Mouse (Mus musculus): ENCODE results near the gene Gm28042.

DNA sequence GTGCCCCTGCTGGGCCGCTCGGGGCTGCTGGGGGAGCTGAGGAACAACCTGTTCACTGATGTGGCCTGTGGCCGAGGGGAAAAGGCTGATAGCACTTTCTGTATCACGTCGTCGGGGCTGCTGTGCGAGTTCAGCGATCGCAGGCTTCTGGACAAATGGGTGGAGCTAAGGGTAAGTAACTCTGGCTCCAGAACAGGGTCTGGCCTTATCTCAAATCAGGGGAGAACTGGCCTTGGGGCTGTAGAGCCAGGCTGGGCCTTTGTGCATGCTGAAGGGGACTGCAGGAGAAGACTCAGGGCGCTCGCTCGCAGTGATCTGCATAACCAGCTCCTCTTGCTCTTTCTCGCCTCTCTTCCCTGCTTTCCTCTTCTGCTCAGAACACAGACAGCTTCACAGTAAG lies 14.4 kb upstream of the Gm28042 start:
- TF ChIP-seq CTCF (IDR thresholded peaks at IDR 0.05; ENCODE audit: borderline replicate concordance, insufficient read depth, low read length) (no peak), POLR2A (IDR thresholded peaks at IDR 0.05; ENCODE audit: low read depth, low read length) (no peak)

Measured in embryonic fibroblast, embryonic 13.5 days (primary cell).